Mouse (Mus musculus) MN1 (cell line): ENCODE data around the gene Pptc7.

Source experiments
- DNase-seq: peaks from one replicate; pipeline ENCODE4 v3.0.0-alpha.2; 2016; ENCODE audit warnings: low spot score

Pptc7 gene

GRCm38 (mm10) chr5:122284183-122285028 is at the start of gene Pptc7:
Pptc7 (plus strand) TSS chr5:122284365.
- DNase-seq = peak; percentile 86

GRCm38 (mm10) chr5:122235196-122235836 is 48.8 kb upstream of the Pptc7 start:
- no peak for DNase-seq

- DNase-seq = no peak
These were observed 47.0 kb upstream of the Pptc7 start for GRCm38 (mm10) chr5:122237200-122237599.

GRCm38 (mm10) chr5:122239618-122240017 is 44.5 kb upstream of the Pptc7 start:
- DNase-seq = no peak

DNA sequence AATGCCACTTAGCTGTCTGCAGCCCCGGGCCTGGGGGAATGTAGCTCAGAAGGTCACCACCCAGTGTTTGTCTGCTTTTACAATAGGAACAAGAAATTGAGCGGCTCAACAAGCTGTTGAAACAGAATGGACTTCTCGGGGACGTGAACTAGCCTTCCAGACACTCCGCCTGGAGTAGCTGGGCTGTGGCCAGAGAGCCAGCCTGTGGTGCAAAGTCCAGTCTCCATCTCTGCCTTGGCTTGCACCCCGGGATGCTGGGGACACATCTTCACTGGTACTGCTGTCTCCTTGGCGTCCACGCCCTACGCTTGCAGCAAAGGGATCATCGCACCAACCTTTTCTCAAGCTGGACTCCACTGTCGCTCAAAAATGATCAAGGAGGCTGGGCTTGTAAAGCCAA is 43.6 kb upstream of the Pptc7 start:
- DNase-seq = no peak

DNA sequence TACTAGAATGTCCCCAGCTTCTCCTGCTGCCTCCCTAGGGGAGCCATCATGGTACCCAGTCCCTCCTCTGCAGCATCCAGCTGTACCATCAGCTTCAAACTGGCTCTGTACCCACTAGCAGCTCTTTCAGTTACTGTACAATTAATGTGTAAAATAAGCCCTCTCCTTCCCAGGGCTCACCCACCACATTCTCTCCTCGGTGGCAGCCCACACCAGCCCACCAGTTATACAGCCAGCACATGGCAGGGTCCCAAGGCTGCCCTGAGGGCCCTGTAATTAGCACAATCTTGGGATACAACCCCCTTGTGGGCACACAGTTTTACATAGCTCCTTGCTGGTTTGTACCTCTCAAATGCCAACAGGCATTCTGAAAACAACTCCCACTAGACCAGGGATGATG is 43.2 kb upstream of the Pptc7 start:
- no peak for DNase-seq

DNA sequence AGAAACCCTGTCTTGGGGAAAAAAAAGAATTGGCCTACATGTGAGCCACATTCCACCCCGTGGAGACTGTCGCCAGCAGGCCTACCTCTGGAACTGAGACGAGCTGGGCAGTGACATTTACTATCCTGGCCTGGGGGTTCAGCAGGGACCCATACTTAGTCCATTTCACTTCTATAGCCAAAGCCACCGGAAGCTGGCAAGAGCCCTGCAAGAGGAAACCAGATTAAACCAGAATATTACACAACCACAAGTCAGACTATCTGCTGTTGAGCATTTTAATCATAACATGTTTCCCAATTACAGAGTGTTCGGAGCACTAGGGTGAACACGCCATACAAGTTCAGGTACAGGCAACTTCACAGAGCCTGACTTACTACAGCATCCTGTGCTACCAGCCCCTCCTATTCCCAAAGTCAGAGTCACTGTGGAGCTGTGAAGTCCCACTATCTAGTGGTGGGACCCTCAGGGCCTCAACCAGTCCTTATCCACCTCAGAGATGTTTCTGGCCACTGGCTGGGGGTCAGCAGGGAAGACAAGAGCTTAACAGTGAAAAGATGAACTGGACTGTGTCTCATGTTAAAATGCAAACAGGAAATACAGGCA is 41.5 kb upstream of the Pptc7 start:
- DNase-seq = no peak

- DNase-seq = no peak
These were observed 40.2 kb upstream of the Pptc7 start for GRCm38 (mm10) chr5:122243781-122244523.

DNA sequence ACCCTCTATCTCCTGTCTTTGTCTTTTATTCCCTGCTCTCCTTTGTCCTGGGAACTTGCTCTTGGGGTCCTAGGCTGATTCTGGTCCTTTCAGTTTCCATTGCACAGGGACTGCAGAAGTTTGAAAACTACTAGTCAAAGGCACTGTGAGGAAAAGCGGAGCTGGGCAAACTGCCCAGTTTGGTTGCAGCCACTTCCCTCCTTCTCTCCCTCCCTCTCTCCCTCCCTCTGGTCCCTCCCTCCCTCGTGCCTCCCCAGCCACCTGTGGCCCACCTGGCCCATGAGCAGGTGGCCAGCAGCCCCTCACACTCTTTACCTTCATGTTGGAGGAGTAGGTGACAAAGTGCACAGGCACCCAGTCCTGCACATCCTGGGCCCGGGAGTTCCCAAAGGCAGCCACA is 39.0 kb upstream of the Pptc7 start:
- no peak for DNase-seq

DNA sequence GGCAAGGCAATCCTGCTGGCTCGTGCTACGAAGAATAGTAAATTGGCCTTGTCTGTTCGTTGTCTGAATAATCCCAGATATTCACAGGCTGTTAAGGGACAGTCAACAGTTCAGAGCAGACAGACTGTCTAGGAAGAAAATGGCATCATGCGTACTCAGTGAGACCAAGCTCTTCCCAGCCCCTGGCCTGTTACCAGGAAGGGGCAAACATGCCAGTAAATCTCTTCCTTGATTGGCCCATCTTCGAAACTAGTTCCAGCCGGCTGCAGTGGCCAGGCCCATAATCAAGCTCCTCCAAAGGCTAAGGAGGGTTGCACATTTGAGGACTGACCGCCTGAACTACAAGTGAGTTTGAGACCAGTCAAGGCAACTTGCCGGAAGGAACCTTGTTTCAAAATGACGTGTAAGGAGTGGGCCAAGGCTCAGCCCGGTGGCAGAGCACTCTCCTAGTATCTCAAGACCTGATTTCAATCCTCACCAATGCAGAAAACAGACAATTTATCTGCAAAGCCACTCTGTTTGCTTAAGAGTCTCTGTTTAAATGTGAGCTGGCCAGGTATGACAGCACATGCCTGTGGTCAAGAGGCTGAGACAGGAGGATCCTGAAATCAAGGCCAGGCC is 37.5 kb upstream of the Pptc7 start:
- no peak for DNase-seq

GRCm38 (mm10) chr5:122247529-122247928 is 36.6 kb upstream of the Pptc7 start:
- no peak for DNase-seq

- no peak for DNase-seq
These were observed 36.2 kb upstream of the Pptc7 start for GRCm38 (mm10) chr5:122247934-122248333.

DNA sequence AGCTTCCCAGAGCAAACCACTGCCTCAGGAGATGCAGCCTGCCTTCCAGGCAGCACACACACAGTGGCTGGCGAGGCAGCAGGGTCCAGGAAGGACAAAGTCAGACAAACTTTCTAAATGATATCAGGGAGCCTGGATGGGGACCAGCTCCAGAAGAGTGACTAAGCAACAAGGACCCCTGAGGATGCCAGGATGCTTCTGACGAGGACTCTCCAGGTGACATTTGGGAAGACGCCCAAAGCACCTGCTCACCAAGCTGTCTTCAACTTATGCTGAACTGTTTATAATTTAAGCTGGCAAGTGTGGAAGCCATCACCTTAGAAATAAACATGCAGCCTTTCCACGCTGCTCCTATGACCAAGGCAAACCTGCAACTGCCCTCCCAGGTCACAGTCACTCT is 34.9 kb upstream of the Pptc7 start:
- DNase-seq = no peak

DNA sequence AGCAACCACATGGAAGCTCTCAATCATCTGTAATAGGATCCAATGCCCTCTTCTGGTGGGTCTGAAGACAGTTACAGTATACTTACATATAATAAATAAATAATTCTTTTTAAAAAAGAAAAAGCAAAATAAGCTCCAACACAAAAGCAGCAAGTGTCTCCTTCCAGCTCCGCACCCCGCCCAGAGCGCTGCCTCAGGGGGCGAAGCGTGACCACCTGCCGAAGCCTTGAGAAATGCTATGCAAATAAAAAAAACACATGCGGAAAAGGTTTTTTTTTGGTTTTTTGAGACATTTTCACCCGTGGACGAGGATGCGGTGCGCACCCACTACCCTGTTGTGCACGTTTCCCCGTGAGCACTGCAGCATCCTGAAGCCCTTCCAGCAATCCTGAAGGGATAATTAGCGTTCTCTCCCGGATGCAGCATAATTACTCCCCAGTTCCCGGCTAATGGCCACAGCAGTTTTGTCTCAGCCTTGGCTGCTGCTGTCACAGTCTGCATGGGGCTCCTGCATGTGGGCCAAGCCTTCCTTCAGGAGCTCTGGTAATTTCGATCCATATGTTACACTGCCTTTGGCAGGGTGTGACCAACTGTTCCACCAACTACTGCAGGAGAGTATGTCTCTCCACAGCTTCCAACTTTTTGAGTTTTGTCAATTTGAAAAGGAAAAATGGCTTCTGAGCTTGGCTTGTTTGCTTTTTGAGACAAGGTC is 32.1 kb upstream of the Pptc7 start:
- no peak for DNase-seq

- DNase-seq = no peak
These were observed 26.0 kb upstream of the Pptc7 start for GRCm38 (mm10) chr5:122258027-122258741.

- DNase-seq = no peak
These were observed 22.1 kb upstream of the Pptc7 start for GRCm38 (mm10) chr5:122262104-122262503.

DNA sequence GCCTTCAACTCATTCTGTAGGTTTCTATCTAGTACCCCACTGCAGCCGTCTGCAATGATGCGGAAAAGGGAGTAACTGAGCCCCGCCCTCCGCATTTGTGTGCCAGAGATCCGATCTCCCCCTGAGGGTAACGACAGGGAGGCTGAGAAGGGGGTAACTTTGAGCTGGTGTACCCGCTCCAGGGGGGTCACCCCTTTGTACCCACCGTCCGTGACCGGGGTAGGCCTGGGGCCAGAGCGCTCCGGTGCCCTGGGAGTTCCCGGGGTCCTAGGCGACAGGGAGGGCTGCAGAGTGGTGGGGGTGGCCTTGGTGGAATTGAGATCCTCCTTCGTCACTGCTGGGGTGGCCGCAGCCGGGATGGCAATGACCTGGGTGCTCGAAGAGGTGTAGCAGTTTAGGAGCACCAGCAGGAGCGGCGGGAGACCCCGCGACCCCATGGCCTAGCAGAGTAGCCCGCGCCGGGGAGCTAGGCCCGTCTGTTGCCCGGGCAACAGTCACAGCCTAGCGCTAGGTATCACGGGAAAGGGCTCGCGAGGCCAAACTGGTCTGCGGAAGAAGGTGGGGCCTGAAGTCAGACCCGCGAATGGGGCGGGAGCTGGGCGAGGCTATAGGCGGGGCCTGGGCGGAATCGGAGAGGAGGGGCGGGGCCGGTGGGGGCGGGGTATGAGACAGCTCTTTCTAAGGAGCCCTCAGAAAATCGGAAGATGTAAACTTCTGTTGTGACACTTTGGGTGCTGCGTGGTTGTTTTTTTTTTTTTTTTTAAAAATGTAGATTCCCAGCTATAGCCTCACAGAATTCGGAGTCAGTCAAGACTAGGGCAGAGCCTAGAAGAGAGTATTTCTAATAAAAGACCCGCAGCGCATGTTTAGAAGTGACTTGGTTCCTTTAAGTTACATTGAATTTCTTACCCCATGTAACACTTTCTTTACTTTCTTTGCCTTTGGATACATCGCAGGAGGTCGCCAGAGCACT is 19.9 kb upstream of the Pptc7 start, which contains the start of gene Tctn1:
Gene Tctn1, minus strand, starts transcription at position 528 of the 973 bp plus-strand sequence.
- DNase-seq = peak; percentile 93

GRCm38 (mm10) chr5:122265187-122265586 is 19.0 kb upstream of the Pptc7 start:
- DNase-seq = peak; percentile 24

- no peak for DNase-seq
These were observed 18.2 kb upstream of the Pptc7 start for GRCm38 (mm10) chr5:122265942-122266341.
